Mouse (Mus musculus) bone marrow, adult 2 months (tissue): ENCODE results near the gene Pip4k2a.

Experiments used
- CTCF ChIP-seq: fragments of 200-500 bp; IDR thresholded peaks from 2 replicates; pipeline ENCODE4 v1.5.1; 2011; ENCODE audit warnings: low read length, control low read depth; ENCODE audit not compliant: control insufficient read depth, insufficient read depth
- POLR2A ChIP-seq: fragments of 200-500 bp; IDR thresholded peaks from 2 replicates; pipeline ENCODE4 v1.6.1; 2011; ENCODE audit warnings: low read depth, mild to moderate bottlenecking, control low read depth, low read length, borderline replicate concordance; ENCODE audit not compliant: control insufficient read depth

- TF ChIP-seq CTCF (no peak), POLR2A (no peak)
Measured at GRCm38 (mm10) chr2:18861607-18862158, 136.2 kb downstream of the Pip4k2a start.
